Mouse (Mus musculus) gastrocnemius, postnatal 4 days (tissue): Measurements from ENCODE around the gene Tef. TPM values are rescaled to one million over a fixed set of nuclear protein-coding genes. Genes with fewer than 3 reads are reported as not detected.

Source experiments
- DNase-seq, 2 experiments: peaks; one replicate each; pipeline ENCODE4 v3.0.0; 2021 to 2022; ENCODE audit warnings: low spot score in 2 of 2, mixed read lengths in 2 of 2
- long read RNA-seq, 2 experiments: library from polyadenylated mRNA; stranded (forward); transcript quantifications; one replicate each; pipeline ENCODE4 v2.0.0; 2021
- total RNA-seq, 2 experiments: library from RNA; stranded (reverse); gene quantifications; 2 replicates each; pipeline ENCODE4 v1.2.3; 2021

The Tef gene
- total RNA-seq: 100 to 1,000 TPM; 112 to 117 TPM
- long read RNA-seq, experiment 1, full-length matches to known transcripts: 113 of 161 reads
- long read RNA-seq, experiment 1, partial matches to known transcripts: 44 of 161 reads
- long read RNA-seq, experiment 1, other reads (novel, unspliced or antisense): 4 of 161 reads
- long read RNA-seq, experiment 2, full-length matches to known transcripts: 151 of 207 reads
- long read RNA-seq, experiment 2, partial matches to known transcripts: 43 of 207 reads
- long read RNA-seq, experiment 2, other reads (novel, unspliced or antisense): 13 of 207 reads

DNA sequence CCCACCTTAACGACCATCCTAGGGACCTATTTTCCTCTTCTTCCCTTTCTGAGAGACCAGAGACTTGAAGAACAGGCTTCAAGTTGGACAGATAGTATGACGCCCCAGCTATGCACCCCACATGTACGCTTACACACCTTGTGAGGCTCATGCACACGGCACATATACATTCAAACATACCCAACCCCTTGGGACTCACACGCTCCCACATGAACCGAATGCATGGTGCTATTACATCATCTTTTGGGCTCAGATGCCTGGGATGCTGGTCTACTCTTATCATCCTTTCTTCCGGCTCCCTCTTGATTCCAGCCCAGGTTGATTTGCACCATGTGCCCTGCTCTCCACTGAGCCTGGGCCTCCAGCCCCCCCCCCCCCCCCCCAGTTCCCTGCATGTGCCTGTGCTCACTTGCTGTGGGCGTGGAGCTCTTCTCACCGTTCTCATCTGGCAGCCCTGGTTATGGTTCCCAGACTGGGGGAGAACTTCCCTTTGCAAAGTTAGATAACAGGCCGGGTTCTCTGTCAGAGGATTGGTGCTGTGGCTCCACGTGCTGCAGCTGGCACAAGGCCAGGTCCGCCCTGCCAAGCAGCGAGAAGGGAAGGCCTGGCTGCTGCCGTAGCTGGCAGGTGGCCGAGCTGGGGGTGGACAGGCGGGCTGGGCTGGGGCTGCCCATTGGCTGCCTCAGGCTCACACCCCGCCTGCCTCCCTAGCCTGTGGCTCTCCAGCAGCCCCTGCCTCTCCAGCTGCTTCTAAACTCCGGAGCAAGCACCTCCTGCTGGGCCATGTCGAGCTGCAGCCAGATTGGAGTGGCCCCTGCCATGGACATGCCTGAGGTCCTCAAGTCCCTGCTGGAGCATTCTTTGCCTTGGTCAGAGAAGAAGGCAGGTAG lies at the start of gene Tef:
Gene Tef, plus strand, starts transcription at position 421 of the 890 bp plus-strand sequence.
- peak; percentile 100 for DNase-seq

DNA sequence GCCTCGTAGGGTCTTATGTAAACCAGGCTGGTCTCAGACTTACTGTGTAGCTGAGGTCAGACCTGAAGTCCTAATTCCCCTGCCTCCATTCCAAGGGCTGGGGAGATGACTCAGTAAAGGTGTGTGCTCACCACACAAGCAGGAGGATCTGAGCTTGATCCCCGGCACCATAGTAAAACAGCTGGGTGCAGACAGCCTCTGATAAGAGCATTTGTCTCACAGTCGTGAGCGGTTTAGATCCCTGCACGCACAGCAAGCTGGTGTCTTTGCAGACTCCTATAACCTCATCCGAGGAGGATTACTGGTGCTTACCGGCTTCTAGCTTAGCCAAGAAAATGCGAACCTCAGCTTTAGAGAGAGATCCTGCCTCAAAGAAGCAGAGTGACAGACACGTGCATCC lies 48.6 kb upstream of the Tef start:
- DNase-seq: no peak

DNA sequence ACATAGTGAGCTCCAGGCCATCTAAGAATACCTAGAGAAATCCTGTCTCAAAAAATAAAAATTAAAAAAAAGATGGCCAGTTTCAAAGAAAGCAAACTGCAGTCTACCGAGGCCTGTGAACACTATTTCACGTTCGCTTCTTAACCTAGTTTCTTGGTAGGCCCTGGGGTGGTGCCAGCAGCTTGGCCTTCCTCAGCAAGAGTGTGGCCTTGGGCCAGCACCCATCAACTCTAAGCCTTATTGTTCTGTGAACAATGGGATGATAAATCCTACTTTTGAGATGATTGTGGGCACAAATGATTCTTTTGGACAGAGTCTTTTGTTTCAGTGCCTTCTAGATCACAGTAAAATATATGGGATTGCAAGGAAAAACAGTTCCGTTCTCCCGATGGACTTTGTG lies 43.5 kb upstream of the Tef start:
- no peak for DNase-seq

DNA sequence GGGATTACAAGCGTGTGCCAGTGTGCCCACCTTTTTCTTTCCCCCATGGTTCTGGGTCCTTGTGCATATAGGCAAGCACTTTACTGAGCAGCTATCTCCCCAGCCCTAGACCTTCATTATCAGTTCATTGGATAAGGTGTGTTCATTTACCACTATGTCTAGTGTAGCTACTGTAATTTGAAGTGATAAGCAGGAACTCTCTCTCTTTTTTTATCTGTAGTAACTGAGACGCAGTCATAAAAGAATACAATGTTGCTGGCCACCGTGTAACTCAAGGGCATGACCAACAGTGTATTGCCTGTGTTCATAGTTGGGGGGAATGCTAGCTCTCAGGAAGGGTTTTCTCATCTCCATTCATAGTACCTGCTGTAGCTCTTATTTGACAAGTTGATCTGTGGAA lies 42.7 kb upstream of the Tef start:
- DNase-seq: no peak

DNA sequence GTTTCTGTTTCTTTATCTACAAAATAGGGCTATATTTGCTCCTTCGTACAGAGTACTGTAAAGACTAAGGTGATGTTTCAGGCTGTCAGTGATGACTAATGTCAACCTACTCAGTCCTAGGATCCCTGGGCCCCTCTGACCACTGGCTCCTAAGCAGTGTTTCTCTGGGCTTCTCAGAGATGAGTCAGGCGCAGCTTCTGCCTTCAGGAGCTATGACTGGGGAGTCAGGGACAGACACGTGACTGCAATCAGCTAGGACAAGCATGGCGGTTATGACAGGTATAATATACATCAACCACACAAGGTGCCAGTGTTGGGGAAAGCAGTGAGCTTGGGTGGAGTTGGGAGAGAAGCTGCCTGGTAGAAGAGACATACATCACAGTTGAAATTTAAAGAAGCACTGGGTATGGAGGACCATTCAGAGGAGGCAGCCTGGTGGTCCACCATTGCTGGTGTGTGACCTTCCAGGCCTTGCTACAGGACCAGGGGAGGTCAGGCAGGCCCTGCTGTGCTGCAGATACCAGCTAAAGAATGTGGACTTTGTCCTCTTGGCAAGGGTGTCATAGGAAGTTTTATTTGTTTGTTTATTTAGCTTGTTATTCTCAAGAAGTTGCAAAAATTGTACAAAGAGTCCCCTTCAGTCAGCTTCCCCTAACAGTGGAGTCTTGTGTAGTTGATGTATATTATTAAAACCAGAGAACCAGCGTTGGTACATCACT lies 41.7 kb upstream of the Tef start:
- DNase-seq: no peak

DNA sequence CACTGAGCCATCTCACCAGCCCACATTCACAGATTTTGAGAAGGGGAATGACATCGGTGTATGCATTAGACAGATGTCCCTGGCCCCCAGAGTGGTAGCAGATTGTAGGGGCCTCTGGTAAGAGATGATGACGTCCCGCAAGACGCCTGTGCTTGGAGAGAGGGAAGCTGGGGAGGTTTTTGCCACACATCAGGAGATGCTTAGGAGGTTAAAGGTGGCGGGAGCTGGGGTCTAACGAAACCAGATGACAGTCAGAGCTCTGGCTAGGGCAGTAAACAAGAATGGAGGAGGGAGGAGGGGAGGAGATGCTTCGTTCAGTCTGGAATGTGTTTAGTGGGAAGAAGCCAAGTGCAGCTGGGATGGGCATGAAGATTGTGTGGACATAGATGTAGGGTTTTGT lies 40.8 kb upstream of the Tef start:
- DNase-seq: no peak

DNA sequence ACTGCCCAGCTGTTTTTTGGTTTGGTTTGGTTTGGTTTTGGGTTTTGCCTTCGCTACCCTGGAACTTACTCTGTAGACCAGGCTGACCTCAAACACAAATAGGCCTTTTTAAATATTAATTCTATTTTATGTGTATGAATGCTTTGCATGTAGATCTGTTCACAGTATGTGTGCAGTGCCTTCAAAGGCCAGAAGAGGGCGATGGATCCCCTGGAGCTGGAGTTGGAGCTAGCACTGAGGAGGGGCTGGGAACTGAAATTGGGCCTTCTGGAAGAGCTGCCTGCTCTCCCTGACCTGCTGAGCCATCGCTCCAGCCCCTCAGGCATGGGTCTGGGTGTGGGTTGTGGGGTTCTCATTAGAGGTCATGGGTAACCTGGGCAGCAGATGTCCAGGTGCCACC lies 40.3 kb upstream of the Tef start:
- no peak for DNase-seq

DNA sequence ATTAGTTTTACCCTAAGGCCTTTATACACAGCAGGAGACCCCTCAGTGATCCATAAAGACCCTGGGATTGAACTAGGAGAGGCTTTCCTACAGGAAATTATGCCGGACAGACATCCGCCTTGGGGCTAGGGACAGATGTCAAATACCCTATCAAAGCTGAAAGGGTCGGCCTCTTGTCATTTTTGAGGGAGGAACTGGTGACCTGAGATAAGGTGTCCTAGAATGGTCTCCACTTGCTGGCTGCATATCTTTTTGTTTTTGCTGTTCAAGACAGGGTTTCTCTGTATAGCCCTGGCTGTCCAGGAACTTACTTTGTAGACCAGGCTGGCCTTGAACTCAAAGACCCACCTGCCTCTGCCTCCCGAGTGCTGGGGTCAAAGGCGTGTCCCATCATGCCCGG lies 37.6 kb upstream of the Tef start:
- DNase-seq: no peak

DNA sequence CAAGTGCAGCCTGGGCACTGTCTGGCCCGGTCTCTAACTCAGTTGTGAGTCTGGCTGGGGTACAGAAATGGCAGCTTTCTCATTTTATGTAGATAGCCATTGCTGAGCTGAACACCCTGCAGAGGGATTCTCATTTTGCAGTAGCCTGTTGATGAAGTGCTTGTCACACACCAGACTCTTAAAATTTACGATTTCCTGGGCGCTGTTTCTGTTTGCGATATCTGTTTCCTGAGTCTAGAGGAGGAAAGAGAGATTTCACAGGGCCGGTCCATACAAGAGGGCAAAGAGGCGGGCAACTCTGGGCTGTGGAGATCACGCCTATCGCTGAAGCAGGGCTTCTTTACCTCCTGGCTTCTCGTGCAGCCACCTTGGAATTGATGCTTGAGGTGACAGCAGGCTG lies 36.6 kb upstream of the Tef start:
- DNase-seq: no peak

DNA sequence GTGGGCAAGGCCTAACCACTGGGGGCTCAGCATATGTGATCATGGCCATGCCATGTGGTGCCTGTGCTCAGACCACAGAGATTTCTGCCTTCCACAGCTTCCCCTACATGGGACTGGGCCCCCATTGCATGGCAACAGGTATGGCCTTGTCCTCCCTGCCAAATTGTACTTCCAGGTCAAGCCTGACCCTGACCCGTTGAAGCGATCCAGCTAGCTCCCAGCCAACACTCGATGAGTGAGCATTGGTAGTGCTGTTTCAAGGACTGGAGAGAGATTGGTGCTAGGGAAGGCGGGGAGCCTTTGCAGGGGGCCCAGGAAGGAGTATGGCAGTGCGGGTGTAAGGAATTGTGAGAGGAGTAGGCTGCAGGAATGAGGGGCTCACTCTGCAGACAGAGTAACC lies 35.8 kb upstream of the Tef start:
- DNase-seq: no peak

DNA sequence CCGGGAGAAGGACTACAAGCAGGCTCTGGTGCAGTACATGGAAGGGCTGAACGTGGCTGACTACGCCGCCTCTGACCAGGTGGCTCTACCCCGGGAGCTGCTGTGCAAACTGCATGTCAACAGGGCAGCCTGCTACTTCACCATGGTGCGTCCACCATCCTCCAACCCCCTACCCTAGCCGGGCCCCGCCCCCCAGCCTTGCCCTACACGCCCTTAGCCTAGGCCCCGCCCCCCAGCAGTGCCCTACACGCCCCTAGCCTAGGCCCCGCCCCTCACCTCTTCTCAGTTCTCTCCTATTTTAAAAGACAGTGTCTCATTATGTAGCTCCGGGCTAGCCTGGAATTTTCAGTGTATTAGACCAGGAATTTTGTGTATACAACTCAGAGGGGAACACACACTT lies 33.2 kb upstream of the Tef start:
- no peak for DNase-seq

DNA sequence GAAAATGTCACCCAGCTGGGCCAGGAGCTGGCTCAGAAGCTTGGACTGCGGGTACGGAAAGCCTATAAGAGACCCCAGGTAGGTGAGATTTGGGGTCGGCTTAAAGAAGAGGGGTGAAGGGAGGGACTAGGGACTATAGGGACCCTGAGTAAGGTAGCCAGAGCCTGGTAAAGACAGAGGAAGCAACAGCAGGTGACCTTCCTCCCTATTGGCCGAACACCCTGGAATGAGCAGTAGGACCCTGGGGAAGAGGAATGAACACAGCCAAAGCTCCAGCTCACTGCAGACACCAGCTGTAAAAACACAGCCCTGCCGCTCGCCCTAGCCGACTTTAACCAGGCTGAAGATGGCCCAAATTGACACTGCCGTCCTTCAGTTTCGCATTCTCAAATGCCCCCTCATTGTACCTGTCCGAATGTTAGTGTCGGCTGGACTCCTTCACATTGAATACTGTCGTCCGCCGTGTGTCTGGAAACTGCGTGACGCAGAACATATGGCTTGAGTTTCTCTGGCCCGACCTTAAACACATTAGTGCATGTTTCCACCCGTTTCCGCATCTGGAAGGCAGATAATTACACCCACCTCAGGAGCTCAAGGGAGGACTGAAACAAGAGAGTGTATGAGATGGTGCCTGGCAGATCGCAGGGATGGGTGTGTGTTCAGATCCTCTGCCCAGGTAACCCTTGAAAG lies 29.6 kb upstream of the Tef start:
- no peak for DNase-seq

DNA sequence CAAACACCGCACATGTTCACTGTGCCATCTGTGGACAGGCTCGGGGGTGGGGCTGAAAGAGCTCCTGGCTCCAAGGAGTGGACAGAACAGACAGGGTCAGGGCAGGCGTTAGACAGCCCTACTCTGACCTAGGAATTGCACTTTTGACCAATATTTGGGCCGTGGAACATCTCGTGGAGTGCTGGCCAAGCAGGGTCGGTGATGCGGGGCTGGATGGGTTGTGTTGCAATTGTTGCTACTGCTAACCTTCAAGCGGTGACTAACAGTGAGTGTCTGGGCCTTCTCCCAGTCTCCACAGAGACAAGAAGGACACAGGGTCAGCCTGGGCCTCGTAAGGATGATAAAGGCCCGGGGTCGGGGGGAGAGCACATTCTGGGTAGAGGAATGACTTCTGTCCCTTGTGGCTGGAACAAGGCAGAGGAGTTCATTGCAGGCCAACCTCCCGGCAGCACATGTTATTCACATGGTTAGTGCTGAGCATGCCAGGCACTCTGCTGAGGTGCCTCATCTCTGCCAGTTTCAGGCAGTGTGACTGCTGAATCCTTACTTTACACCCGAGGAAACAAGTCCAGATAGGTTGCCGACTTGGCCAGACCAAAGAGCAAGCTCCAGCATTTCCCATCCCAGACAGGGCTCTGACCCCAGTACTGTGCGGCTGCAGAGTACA lies 27.6 kb upstream of the Tef start:
- DNase-seq: no peak

DNA sequence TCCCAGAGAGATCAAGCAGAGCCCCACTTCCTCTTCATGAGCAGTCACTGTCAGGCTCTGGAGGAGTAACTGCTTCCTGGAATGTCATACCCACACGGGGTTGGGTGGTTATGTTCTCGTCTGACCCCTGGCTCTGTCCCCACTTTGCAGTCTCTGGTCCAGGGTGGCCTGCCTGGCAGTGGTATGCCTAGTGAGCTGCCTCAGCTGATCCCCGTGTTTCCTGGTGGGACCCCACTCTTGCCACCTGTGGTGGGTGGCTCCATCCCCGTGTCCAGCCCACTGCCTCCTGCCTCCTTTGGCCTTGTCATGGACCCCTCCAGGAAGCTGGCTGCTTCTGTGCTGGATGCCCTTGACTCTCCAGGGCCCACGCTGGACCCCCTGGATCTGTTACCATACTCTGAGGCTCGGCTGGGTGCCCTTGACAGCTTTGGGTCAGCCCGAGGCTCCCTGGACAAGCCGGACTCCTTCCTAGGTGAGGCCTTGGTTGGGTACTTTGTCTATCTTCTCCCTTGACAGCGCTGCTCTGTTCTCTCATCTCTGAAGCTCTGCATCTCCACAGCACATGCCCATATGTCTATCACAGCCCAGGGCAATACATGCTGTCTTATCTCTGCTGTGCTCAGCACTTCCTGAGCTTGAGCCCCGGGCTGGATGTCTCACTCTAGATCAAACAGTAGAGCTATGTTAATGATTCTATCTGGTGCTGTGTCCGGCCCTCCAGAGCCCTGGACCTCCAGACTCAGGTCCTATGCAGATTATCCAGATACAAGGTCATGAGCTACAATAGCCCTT lies 25.4 kb upstream of the Tef start:
- no peak for DNase-seq

DNA sequence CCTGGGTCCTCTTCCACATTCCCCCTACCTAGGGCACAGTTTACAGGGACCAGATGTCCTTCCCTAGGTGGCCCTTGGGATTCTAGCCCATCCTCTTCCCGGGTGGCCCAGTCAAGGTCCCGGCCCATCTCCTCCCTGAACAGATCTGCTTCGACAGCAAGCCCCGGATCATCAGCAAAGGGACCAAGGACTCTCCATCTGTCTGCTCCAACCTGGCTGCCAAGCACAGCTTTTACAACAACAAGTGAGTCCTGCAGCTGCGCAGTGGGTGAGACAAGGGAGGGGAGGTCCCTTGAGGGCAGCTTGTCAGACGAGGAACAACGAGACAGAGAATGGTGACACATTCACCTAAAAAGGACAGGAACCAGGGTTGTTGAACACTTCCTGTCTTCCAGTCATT lies 20.4 kb upstream of the Tef start:
- no peak for DNase-seq

DNA sequence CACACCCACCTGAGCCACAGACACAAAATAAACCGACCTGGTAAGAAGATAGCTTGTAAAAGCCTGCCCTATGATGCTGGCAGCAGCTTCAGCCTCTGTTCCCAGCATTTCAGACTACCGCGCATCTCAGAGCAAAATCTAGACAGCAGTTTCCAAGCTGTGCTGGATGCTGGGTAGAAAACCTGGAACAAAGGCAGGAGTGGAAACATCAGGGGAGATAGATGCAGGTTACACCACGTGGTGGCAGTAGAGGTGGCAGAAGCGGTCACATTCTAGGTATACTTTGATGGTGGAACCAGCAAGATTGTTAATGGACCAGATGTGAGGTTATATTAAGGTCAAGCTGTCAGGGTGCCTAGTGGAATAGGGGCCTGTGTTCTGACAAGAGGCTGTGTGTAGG lies 17.5 kb upstream of the Tef start:
- no peak for DNase-seq

DNA sequence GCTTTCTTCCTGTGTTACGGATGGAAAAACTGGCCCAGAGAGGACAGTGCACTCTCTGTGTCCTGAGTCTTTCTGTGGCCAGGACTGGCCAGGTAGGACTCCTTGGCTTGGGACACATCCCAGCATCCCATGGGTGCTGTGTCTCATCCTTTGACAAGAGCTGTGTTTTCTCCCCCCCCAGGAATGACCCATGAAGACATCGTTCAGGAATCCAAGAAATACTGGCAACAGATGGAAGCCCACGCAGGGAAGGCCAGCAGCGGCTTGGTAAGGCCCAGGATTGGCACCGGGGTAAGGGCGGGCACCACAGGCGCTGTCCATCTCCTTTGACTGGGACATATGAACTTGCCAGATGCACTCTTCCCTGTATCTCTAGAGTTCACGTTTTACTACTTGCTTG lies 16.5 kb upstream of the Tef start:
- DNase-seq: no peak

DNA sequence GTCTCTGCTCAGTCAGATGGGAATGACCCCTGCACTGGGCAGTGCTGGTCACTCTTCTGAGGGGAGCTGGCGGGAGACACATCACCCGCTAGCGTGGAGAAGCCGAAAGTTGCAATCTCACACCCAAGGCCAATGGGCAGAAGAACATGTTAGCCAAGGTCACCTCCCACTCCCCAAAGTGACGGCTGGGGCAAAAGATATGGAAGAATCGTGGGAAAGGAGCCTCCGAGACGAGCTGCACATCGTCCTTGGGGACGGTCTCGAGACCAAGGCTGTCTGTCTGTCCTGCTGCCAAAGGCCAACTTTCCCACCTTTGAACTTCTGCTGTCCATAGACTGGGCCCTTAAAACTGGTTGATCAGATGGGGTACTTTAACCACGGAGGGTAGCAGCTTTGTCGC lies 14.7 kb upstream of the Tef start:
- no peak for DNase-seq

DNA sequence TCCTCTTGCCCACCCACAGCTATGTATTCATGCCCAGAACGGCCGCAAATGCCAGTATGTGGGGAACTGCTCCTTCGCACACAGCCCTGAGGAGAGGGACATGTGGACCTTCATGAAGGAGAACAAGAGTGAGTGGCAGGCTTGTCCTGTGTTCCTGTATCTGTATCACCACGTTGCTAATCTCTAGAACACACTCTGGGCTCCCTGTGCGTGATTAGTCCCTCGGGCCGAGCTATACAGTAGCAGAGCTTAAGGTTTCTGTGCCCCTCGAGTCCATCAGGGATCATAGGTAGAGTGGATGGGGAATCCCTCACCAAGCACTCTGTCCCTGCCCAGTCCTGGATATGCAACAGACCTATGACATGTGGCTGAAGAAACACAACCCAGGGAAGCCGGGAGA lies 9.8 kb upstream of the Tef start:
- DNase-seq: no peak

DNA sequence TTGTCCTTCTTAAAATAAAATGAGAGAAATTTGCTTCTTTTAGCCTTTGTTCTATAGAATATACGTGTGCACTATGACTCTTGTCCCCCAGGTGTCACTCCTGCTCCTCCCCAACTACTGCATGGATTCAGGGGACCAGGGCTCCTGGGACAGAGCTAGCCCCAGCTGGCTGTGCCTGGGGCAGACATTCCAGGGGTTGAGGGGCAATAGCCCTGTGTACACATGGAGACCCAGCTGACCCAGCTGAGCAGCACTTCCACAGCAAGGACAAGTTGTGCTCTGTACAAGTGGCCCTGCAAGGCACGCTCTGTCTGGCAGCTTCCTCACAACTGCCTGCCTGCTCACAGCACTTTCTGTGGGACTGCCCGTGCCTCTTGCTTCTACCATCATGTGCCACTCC lies 6.0 kb upstream of the Tef start:
- no peak for DNase-seq
